Mouse (Mus musculus) hindbrain, embryonic 10.5 days (tissue): ENCODE measurements at regions not wholly inside any gene's neighbourhood (a gene's known extent, or its start where the extent isn't known, plus 50 kb on each side); places are given as distances from the start of the nearest gene placed in this dataset.

Source experiments
- DNase-seq: peaks from one replicate; pipeline ENCODE4 v3.0.0-alpha.2; 2017; ENCODE audit warnings: low spot score
- H3K27ac ChIP-seq: fragments of 300-500 bp; sonication (generic); 2 replicates; pipeline ENCODE4 v1.5.1; 2016; ENCODE audit warnings: mild to moderate bottlenecking, moderate library complexity
- H3K27me3 ChIP-seq: fragments of 300-500 bp; sonication (generic); 2 replicates; pipeline ENCODE4 v1.6.1; 2016; ENCODE audit warnings: mild to moderate bottlenecking; ENCODE audit not compliant: poor library complexity, insufficient read depth, severe bottlenecking
- H3K36me3 ChIP-seq: fragments of 300-500 bp; sonication (generic); 2 replicates; pipeline ENCODE4 v1.6.1; 2016; ENCODE audit warnings: mild to moderate bottlenecking, moderate library complexity
- H3K4me1 ChIP-seq: fragments of 300-500 bp; sonication (generic); replicated peaks from 2 replicates; pipeline ENCODE4 v1.6.1; 2016; ENCODE audit warnings: mild to moderate bottlenecking
- H3K4me3 ChIP-seq: fragments of 300-500 bp; sonication (generic); 2 replicates; pipeline ENCODE4 v1.5.1; 2016; ENCODE audit warnings: mild to moderate bottlenecking, moderate library complexity
- H3K9me3 ChIP-seq: fragments of 300-500 bp; sonication (generic); 2 replicates; pipeline ENCODE4 v1.6.1; 2016; ENCODE audit warnings: mild to moderate bottlenecking, moderate library complexity
- WGBS: fragments of 180-500 bp; shearing (Covaris S2); methylation state at CpG from one replicate; pipeline ENCODE4 v1.1.7; 2016; 5-methylcytosine and 5-hydroxymethylcytosine counted together

DNA sequence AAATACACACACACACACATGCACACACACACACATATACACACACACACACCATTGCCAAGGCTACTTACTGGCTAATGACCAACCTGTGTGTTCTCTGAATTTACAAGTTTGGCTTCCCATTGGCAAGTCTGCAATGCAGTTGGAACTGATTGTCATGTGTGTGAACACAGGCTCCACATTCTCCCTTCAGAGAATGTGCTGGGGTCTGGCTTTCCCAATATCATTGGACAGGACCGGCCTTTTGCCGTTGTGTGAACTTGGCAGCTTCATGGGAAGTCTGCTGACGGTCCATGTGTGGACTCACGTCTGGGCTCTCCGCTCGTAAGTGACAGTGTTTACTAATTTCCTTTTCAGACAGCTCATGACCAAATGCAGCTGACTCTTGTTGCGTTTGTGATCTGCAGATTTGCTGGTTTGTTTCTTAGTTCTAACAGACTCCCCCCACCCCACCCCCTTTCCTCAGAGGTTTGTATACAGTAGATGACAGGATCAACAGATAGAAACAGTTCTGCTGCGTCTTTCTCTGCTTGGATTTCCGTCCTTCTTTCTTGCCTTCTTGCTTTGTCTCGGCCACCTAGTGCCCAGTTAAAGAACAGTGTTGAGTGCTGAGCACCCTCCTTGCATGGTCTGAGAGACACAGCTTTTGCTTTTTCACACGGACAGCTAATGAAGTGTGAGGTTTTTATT lies 183.1 kb upstream of the Sulf2 start:
- Histone ChIP-seq H3K4me1 (peaks cover 37% of the 10 kb centered on the region), H3K27ac (no peak overlapping the region; the same call in 1 of the 2 replicates), H3K27me3 (peaks cover 17% of the 10 kb centered on the region), H3K36me3 (no peaks in the 10 kb centered on the region), H3K9me3 (peaks cover 5% of the 10 kb centered on the region; the same call in 1 of the 2 replicates), H3K4me3 (no peak overlapping the region)
- no peak for DNase-seq
- WGBS: 73% methylated on average over 11 of the region's 11 CpGs

DNA sequence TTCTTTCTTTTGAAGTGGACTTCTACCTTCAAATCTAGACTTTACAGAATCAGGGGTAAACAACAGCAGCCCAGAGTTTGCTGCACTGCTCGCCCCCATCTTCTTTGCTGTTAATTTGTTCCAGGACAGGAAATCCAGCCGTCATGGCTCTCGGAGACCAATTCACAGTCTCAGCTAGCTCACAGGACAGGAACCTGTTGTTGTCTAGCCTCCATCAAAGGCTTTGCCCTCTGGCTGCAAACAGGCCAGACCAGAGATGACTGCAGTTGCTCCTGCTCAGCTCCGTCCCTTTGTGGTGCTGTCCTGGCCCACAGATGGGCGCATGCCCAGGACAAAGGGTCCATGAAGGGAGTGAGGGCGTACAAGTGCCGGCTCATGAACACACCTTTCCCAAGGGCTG lies 182.2 kb upstream of the Sulf2 start:
- DNase-seq: peak; percentile 34
- Histone ChIP-seq H3K36me3 (no peaks in the 10 kb centered on the region), H3K9me3 (peaks cover 5% of the 10 kb centered on the region; the same call in 1 of the 2 replicates), H3K4me3 (no peak overlapping the region), H3K27ac (peak overlapping the region; percentile 81), H3K4me1 (peaks cover 33% of the 10 kb centered on the region), H3K27me3 (peaks cover 10% of the 10 kb centered on the region)
- 46% methylated on average over 7 of the region's 7 CpGs for WGBS

- WGBS: 86% methylated on average over 5 of the region's 5 CpGs
- peaks cover 31% of the 10 kb centered on the region for H3K4me1 ChIP-seq
- H3K27ac ChIP-seq: peak overlapping the region; percentile 53
- no peak for DNase-seq
- H3K4me3 ChIP-seq: no peak overlapping the region
- H3K27me3 ChIP-seq: peaks cover 6% of the 10 kb centered on the region; the same call in 1 of the 2 replicates
- H3K9me3 ChIP-seq: 0 out of 2 replicates have a peak, but pooled peaks cover 2% of the 10 kb centered on the region
- no peaks in the 10 kb centered on the region for H3K36me3 ChIP-seq
Observed at GRCm38 (mm10) chr2:166335702-166336101, 180.2 kb upstream of the Sulf2 start.

- Histone ChIP-seq H3K9me3 (0 out of 2 replicates have a peak, but pooled peaks cover 2% of the 10 kb centered on the region), H3K4me3 (no peak overlapping the region), H3K27me3 (peaks cover 15% of the 10 kb centered on the region; the same call in 1 of the 2 replicates), H3K27ac (0 out of 2 replicates have a peak overlapping the region, but pooled peaks have one; percentile 45), H3K4me1 (peaks cover 42% of the 10 kb centered on the region), H3K36me3 (no peaks in the 10 kb centered on the region)
- 60% methylated on average over 7 of the region's 7 CpGs for WGBS
- DNase-seq: no peak
Observed at GRCm38 (mm10) chr2:166334559-166334958, 179.1 kb upstream of the Sulf2 start.

GRCm38 (mm10) chr2:166333818-166334217 lies 178.4 kb upstream of the Sulf2 start:
- Histone ChIP-seq H3K4me3 (no peak overlapping the region), H3K27ac (peak overlapping the region; percentile 18; the same call in 1 of the 2 replicates), H3K4me1 (peaks cover 49% of the 10 kb centered on the region), H3K9me3 (no peaks in the 10 kb centered on the region), H3K36me3 (no peaks in the 10 kb centered on the region), H3K27me3 (peaks cover 19% of the 10 kb centered on the region; the same call in 1 of the 2 replicates)
- no peak for DNase-seq
- 72% methylated on average over 4 of the region's 4 CpGs for WGBS

- no peak for DNase-seq
- peaks cover 19% of the 10 kb centered on the region; the same call in 1 of the 2 replicates for H3K27me3 ChIP-seq
- H3K4me1 ChIP-seq: peaks cover 42% of the 10 kb centered on the region
- no peak overlapping the region for H3K27ac ChIP-seq
- 82% methylated on average over 13 of the region's 13 CpGs for WGBS
- no peaks in the 10 kb centered on the region for H3K36me3 ChIP-seq
- H3K4me3 ChIP-seq: no peak overlapping the region
- no peaks in the 10 kb centered on the region for H3K9me3 ChIP-seq
Observed at GRCm38 (mm10) chr2:166332748-166333417, 177.4 kb upstream of the Sulf2 start.

GRCm38 (mm10) chr2:166331192-166331591 lies 175.7 kb upstream of the Sulf2 start:
- no peaks in the 10 kb centered on the region for H3K36me3 ChIP-seq
- no peak for DNase-seq
- no peak overlapping the region for H3K4me3 ChIP-seq
- 96% methylated on average over 4 of the region's 4 CpGs for WGBS
- H3K27me3 ChIP-seq: peaks cover 21% of the 10 kb centered on the region; the same call in 1 of the 2 replicates
- no peak overlapping the region for H3K27ac ChIP-seq
- H3K9me3 ChIP-seq: no peaks in the 10 kb centered on the region
- peaks cover 29% of the 10 kb centered on the region for H3K4me1 ChIP-seq

DNA sequence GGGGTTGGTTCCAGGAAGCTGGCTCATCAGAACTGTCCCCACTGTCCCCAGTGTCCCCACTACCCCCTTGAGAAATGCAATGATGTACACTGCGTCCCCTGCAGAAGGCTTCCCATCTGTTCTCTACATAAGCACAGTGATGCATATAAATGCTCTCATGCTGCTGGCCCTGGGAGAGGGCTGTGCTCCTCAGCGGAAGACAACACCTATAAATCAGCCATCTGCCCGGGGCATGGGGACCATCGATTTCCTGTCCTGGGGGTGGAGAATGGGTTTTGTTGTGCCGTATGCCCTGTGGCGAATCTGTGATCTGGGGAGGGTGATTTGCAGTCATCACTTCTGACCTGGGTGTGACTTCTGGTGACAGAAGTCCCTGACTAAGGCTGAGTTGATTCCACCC lies 174.9 kb upstream of the Sulf2 start:
- H3K4me1 ChIP-seq: peaks cover 27% of the 10 kb centered on the region
- WGBS: 64% methylated on average over 6 of the region's 6 CpGs
- no peaks in the 10 kb centered on the region for H3K36me3 ChIP-seq
- peak overlapping the region; percentile 76 for H3K27ac ChIP-seq
- peak; percentile 53 for DNase-seq
- H3K9me3 ChIP-seq: no peaks in the 10 kb centered on the region
- no peak overlapping the region for H3K4me3 ChIP-seq
- peaks cover 29% of the 10 kb centered on the region for H3K27me3 ChIP-seq

GRCm38 (mm10) chr2:166329556-166330340 lies 174.3 kb upstream of the Sulf2 start:
- WGBS: 70% methylated on average over 14 of the region's 14 CpGs
- Histone ChIP-seq H3K4me1 (peaks cover 31% of the 10 kb centered on the region), H3K4me3 (no peak overlapping the region), H3K36me3 (no peaks in the 10 kb centered on the region), H3K27me3 (peaks cover 35% of the 10 kb centered on the region), H3K9me3 (no peaks in the 10 kb centered on the region), H3K27ac (peak overlapping the region; percentile 76)
- DNase-seq: no peak

DNA sequence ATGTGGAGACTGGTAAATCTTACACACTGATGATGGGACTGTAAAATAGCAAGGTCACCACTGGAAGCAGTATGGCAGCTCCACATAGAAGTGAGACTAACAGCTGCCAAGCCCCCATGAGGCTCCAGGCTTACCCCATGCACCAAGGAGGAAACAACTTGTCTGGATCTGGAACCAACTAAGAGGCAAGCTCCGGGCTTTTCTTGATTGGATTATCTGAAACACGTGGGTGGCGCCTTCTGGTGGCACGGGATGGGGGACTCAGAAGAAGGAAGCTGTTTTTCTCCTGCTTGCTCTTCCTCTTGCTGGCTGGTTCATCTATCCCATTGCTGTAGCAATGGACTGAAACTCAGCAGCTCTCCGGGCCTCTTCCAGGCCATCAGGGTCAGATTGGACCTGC lies 171.5 kb upstream of the Sulf2 start:
- DNase-seq: no peak
- peaks cover 56% of the 10 kb centered on the region for H3K27me3 ChIP-seq
- H3K9me3 ChIP-seq: no peaks in the 10 kb centered on the region
- no peak overlapping the region for H3K27ac ChIP-seq
- peaks cover 48% of the 10 kb centered on the region for H3K4me1 ChIP-seq
- WGBS: 79% methylated on average over 5 of the region's 5 CpGs
- H3K4me3 ChIP-seq: no peak overlapping the region
- no peaks in the 10 kb centered on the region for H3K36me3 ChIP-seq

DNA sequence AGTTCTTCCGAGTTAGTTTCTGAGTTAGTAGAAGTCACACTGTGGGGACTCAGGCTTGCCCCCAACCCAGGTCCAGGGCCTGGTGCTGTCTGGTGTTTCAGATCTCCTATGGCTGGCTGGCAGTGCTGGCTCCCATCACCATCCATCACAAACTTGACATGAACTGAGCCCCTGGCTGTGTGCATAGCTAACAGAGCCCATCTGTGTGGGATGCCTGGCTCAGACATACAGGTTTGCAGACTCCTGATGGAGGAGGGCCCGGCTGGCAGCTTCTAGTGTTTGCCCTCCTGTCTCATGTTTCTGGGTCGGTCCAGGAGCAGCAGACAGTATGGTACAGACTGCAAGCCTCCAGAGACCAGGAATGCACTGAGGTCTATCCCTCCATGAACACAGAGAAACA lies 169.5 kb upstream of the Sulf2 start:
- no peak for DNase-seq
- WGBS: 71% methylated on average over 3 of the region's 3 CpGs
- H3K27ac ChIP-seq: peak overlapping the region; percentile 42

GRCm38 (mm10) chr2:166324439-166324838 lies 169.0 kb upstream of the Sulf2 start:
- 71% methylated on average over 10 of the region's 10 CpGs for WGBS
- H3K27ac ChIP-seq: peak overlapping the region; percentile 42
- peaks cover 43% of the 10 kb centered on the region for H3K4me1 ChIP-seq
- no peak overlapping the region for H3K4me3 ChIP-seq
- H3K9me3 ChIP-seq: no peaks in the 10 kb centered on the region
- DNase-seq: no peak
- no peaks in the 10 kb centered on the region for H3K36me3 ChIP-seq
- H3K27me3 ChIP-seq: peaks cover 67% of the 10 kb centered on the region

More for the DNA sequence above, 169.5 kb upstream of the Sulf2 start:
- Histone ChIP-seq H3K36me3 (no peaks in the 10 kb centered on the region), H3K4me1 (peaks cover 48% of the 10 kb centered on the region), H3K9me3 (no peaks in the 10 kb centered on the region), H3K27me3 (peaks cover 67% of the 10 kb centered on the region), H3K4me3 (no peak overlapping the region)
